Mouse (Mus musculus) liver, embryonic 14.5 days (tissue): Measurements from ENCODE around the gene F2rl1.

Source experiments
- CTCF ChIP-seq: IDR thresholded peaks from 2 replicates; pipeline ENCODE4 v1.5.1; 2016; ENCODE audit warnings: antibody characterized with exemption, low read depth, control low read depth
- EP300 ChIP-seq: IDR thresholded peaks from 2 replicates; pipeline ENCODE4 v1.6.1; 2016; ENCODE audit warnings: antibody characterized with exemption, low read depth

DNA sequence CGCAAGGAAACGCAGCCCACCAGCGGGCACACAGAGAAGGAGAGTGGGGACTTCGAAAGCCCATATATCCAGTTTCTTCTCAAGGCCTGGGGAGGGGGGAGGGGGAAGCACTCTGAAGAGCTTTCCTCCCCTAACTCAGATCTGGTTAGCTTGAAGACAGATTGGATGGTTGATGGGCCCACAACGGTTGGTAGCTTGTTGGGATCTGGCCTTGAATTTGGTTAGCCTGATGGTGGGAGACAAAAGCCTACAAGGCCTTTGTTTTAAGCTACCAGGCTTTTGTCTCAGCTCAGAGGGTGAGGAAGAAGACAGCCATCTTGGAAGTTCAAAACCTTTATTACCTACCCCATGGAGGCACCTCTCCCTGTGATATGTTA lies 11.1 kb upstream of the F2rl1 start:
- TF ChIP-seq CTCF: no peak
- TF ChIP-seq EP300: no peak
